Mouse (Mus musculus): Measurements from ENCODE around the gene Tnfrsf17.
"Not testable (repeated sequence)": the region's sequence is repeated elsewhere in the genome, so short reads cannot be mapped to it uniquely, and the experiment has no call there.

Tnfrsf17 gene

GRCm38 (mm10) chr16:11331030-11331429, 17.4 kb downstream of the Tnfrsf17 start:
- no peak for DNase-seq (ENCODE audit: low read depth in 2 of 2, low spot score in 2 of 2)

GRCm38 (mm10) chr16:11343292-11343815, 29.7 kb downstream of the Tnfrsf17 start:
- no peak for DNase-seq (ENCODE audit: low read depth in 2 of 2, low spot score in 2 of 2)

DNA sequence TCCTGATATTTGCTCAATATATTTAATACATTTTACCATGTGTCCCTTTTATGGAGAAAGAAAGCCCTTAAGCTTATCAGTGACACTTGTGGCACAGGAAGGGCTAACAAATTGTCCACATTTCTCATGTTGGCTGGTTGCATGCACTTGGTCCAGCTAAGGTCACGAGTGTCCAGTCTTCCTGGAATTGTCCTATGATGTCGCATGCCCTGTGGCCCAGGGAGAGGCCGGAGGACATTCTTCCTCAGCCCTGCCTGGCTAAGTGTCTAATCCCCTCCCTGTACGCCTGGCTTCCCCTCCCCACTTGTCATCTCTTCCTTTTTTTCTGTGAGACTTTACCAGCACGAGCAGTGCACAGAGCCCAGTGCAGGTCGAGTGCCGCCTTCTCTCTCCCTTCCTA, 38.3 kb downstream of the Tnfrsf17 start:
- DNase-seq (ENCODE audit: low read depth in 2 of 2, low spot score in 2 of 2): no peak

- DNase-seq (ENCODE audit: low read depth in 2 of 2, low spot score in 2 of 2): no peak
Observed at GRCm38 (mm10) chr16:11359173-11359572, 45.6 kb downstream of the Tnfrsf17 start.

DNA sequence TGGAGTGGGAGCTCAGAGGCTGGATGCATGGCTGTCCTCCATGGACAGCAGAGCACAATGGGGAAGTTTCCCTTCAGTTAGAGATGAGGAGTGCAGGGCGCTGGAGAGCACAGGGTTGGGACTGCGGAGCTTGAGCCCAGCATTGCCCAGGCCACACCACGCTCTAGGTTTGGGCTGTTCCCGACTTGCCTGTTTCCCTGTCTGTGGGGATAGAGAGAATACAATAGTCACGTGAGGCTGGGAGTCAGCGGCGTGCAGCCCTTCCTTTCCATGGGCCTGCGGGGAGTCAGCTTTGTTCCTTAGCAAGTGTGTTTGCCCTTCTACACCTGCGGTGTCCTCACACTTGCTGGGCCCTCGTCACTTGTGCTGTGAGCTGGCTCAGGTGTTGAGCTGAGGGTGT, 46.3 kb downstream of the Tnfrsf17 start:
- no peak for DNase-seq (ENCODE audit: low read depth in 2 of 2, low spot score in 2 of 2)

DNA sequence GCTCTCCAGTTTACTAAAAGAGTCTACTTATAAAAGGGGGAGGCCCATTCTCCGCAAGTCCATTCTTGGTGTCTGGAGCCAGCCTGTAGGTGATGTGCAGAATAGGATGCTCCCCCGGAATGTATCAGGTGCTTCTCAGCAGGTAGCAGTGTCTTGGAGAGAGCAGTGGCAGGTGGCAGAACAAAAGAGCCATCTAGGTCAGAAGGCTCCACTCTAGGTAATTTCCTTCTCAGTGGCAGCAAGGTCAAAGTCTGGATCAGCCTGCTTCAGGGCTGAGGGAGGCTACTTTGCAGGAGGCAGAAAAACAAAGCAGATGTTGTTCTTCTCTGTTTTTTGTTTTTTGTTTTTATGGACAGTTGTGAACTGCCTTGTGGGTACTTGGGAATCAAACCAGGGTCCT, 47.0 kb downstream of the Tnfrsf17 start:
- DNase-seq (ENCODE audit: low read depth in 2 of 2, low spot score in 2 of 2): not testable (repeated sequence)

GRCm38 (mm10) chr16:11365626-11366025, 52.0 kb downstream of the Tnfrsf17 start:
- DNase-seq (ENCODE audit: low read depth in 2 of 2, low spot score in 2 of 2): no peak

GRCm38 (mm10) chr16:11366851-11367250, 53.2 kb downstream of the Tnfrsf17 start:
- DNase-seq (ENCODE audit: low read depth in 2 of 2, low spot score in 2 of 2): no peak

DNA sequence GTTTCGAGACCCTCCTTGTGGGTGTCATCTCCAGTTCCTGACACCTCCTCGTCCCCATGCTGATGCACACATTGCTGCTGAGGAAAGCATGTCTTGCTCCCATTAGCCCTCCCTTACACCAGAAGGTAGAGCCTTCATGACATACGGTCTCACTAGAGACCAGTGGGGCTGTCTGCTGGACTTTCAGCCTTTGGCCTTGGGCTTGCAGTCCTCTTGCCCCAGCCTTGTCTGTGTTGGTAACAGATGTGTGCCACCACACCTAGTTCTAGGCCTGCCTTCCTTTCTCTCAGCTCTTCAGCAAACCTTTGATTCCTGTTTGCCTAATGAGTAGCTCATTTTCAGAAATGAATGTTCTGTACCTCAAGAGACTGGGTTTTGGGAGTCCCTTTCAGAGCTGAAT, 54.8 kb downstream of the Tnfrsf17 start:
- no peak for DNase-seq (ENCODE audit: low read depth in 2 of 2, low spot score in 2 of 2)

GRCm38 (mm10) chr16:11369162-11369561, 55.5 kb downstream of the Tnfrsf17 start:
- DNase-seq (ENCODE audit: low read depth in 2 of 2, low spot score in 2 of 2): no peak

- no peak for DNase-seq (ENCODE audit: low read depth in 2 of 2, low spot score in 2 of 2)
Observed at GRCm38 (mm10) chr16:11369642-11370041, 56.0 kb downstream of the Tnfrsf17 start.
